Mouse (Mus musculus): ENCODE measurements around the gene Pigt. TPM values are rescaled to one million over a fixed set of nuclear protein-coding genes. Genes with fewer than 3 reads are reported as not detected.

The Pigt gene
- polyA plus RNA-seq, 1 experiment from 2014 or later: 54.5 TPM

- Histone ChIP-seq H3K4me1 (peaks cover 7% of the 10 kb centered on the region; the same call in 1 of the 2 replicates), H3K36me3 (no peaks in the 10 kb centered on the region), H3K9ac (no peak overlapping the region), H3K4me3 (no peak overlapping the region), H3K9me3 (no peaks in the 10 kb centered on the region), H3K27me3 (replicated peaks) (peaks cover 18% of the 10 kb centered on the region), H3K27ac (replicated peaks) (no peak overlapping the region), H3K4me2 (no peak overlapping the region)
- ATAC-seq (ENCODE audit: extremely low read depth, insufficient number of reproducible peaks, low FRiP score, low TSS enrichment): no peak
- 40% methylated on average over 4 of the region's 4 CpGs for WGBS
Measured at GRCm38 (mm10) chr2:164549338-164549737, 52.0 kb downstream of the Pigt start.

- H3K9me3 ChIP-seq: no peaks in the 10 kb centered on the region
- H3K4me2 ChIP-seq: no peak overlapping the region
- H3K27ac ChIP-seq (replicated peaks): no peak overlapping the region
- 17% methylated on average over 10 of the region's 10 CpGs for WGBS
- peaks cover 7% of the 10 kb centered on the region; the same call in 1 of the 2 replicates for H3K4me1 ChIP-seq
- ATAC-seq (ENCODE audit: extremely low read depth, insufficient number of reproducible peaks, low FRiP score, low TSS enrichment): no peak
- H3K36me3 ChIP-seq: no peaks in the 10 kb centered on the region
- peaks cover 18% of the 10 kb centered on the region for H3K27me3 ChIP-seq (replicated peaks)
- peak overlapping the region; percentile 0; the same call in 1 of the 2 replicates for H3K9ac ChIP-seq
- no peak overlapping the region for H3K4me3 ChIP-seq
Measured at GRCm38 (mm10) chr2:164549963-164550894, 52.9 kb downstream of the Pigt start.

GRCm38 (mm10) chr2:164550895-164551269 lies 53.6 kb downstream of the Pigt start:
- no peak overlapping the region for H3K4me2 ChIP-seq
- no peak overlapping the region for H3K27ac ChIP-seq (replicated peaks)
- no peak for ATAC-seq (ENCODE audit: extremely low read depth, insufficient number of reproducible peaks, low FRiP score, low TSS enrichment)
- H3K9me3 ChIP-seq: no peaks in the 10 kb centered on the region
- 71% methylated on average over 2 of the region's 2 CpGs for WGBS
- peaks cover 7% of the 10 kb centered on the region; the same call in 1 of the 2 replicates for H3K4me1 ChIP-seq
- H3K4me3 ChIP-seq: no peak overlapping the region
- H3K9ac ChIP-seq: no peak overlapping the region
- H3K36me3 ChIP-seq: no peaks in the 10 kb centered on the region
- H3K27me3 ChIP-seq (replicated peaks): peaks cover 18% of the 10 kb centered on the region

GRCm38 (mm10) chr2:164551502-164551901 lies 54.2 kb downstream of the Pigt start:
- peaks cover 18% of the 10 kb centered on the region for H3K27me3 ChIP-seq (replicated peaks)
- no peaks in the 10 kb centered on the region for H3K9me3 ChIP-seq
- H3K4me1 ChIP-seq: peaks cover 7% of the 10 kb centered on the region; the same call in 1 of the 2 replicates
- H3K9ac ChIP-seq: no peak overlapping the region
- 81% methylated on average over 9 of the region's 9 CpGs for WGBS
- H3K27ac ChIP-seq (replicated peaks): no peak overlapping the region
- H3K4me2 ChIP-seq: no peak overlapping the region
- ATAC-seq (ENCODE audit: extremely low read depth, insufficient number of reproducible peaks, low FRiP score, low TSS enrichment): no peak
- H3K4me3 ChIP-seq: no peak overlapping the region
- H3K36me3 ChIP-seq: no peaks in the 10 kb centered on the region

Other genes with a start within 250 kb of the Pigt start
- not detected in 2 replicates for gene Svs3b, start 240.9 kb upstream of the Pigt start, polyA plus RNA-seq (2015; fragmentation: Nextera tagmentation; extraction: Ambion mirVana)
- not detected in 2 replicates for gene Svs4, start 219.1 kb upstream of the Pigt start, polyA plus RNA-seq (2015; fragmentation: Nextera tagmentation; extraction: Ambion mirVana)
- not detected in 2 replicates for gene Svs3a, start 208.3 kb upstream of the Pigt start, polyA plus RNA-seq (2015; fragmentation: Nextera tagmentation; extraction: Ambion mirVana)
- not detected in 2 replicates for gene Svs6, start 180.8 kb upstream of the Pigt start, polyA plus RNA-seq (2015; fragmentation: Nextera tagmentation; extraction: Ambion mirVana)
- not detected in 2 replicates for gene Svs5, start 164.8 kb upstream of the Pigt start, polyA plus RNA-seq (2015; fragmentation: Nextera tagmentation; extraction: Ambion mirVana)
- gene Slpi, start 108.4 kb upstream of the Pigt start, polyA plus RNA-seq (2015; fragmentation: Nextera tagmentation; extraction: Ambion mirVana): 0.90 and 1.8 TPM in 2 replicates
- 0.21 and 0.23 TPM in 2 replicates for gene Rbpjl, start 94.4 kb upstream of the Pigt start, polyA plus RNA-seq (2015; fragmentation: Nextera tagmentation; extraction: Ambion mirVana)
- gene Matn4, start 92.4 kb upstream of the Pigt start, polyA plus RNA-seq (2015; fragmentation: Nextera tagmentation; extraction: Ambion mirVana): 5.2 and 7.7 TPM in 2 replicates
- gene Sdc4, start 53.6 kb upstream of the Pigt start, polyA plus RNA-seq (2015; fragmentation: Nextera tagmentation; extraction: Ambion mirVana): 36.6 and 46.5 TPM in 2 replicates
- 37.2 and 43.0 TPM in 2 replicates for gene Sys1, start 40.6 kb upstream of the Pigt start, polyA plus RNA-seq (2015; fragmentation: Nextera tagmentation; extraction: Ambion mirVana)
- 8.7 and 11.7 TPM in 2 replicates for gene Gm20458, start 36.6 kb upstream of the Pigt start, polyA plus RNA-seq (2015; fragmentation: Nextera tagmentation; extraction: Ambion mirVana)
- gene Trp53tg5, start 23.8 kb upstream of the Pigt start, polyA plus RNA-seq (2015; fragmentation: Nextera tagmentation; extraction: Ambion mirVana): not detected in 2 replicates
- 8.9 and 17.9 TPM in 2 replicates for gene Dbndd2, start 11.4 kb upstream of the Pigt start, polyA plus RNA-seq (2015; fragmentation: Nextera tagmentation; extraction: Ambion mirVana)
- gene Wfdc2, start 64.9 kb downstream of the Pigt start, polyA plus RNA-seq (2015; fragmentation: Nextera tagmentation; extraction: Ambion mirVana): 11.1 and 12.7 TPM in 2 replicates
- gene Spint3, start 75.9 kb downstream of the Pigt start, polyA plus RNA-seq (2015; fragmentation: Nextera tagmentation; extraction: Ambion mirVana): not detected in 2 replicates
- 0.44 TPM in 1 of 2 replicates, not detected in the other for gene Wfdc6a, start 87.9 kb downstream of the Pigt start, polyA plus RNA-seq (2015; fragmentation: Nextera tagmentation; extraction: Ambion mirVana)
- gene Eppin, start 96.1 kb downstream of the Pigt start, polyA plus RNA-seq (2015; fragmentation: Nextera tagmentation; extraction: Ambion mirVana): not detected in 2 replicates
- gene Wfdc6b, start 116.0 kb downstream of the Pigt start, polyA plus RNA-seq (2015; fragmentation: Nextera tagmentation; extraction: Ambion mirVana): not detected in 2 replicates
- gene Wfdc8, start 116.1 kb downstream of the Pigt start, polyA plus RNA-seq (2015; fragmentation: Nextera tagmentation; extraction: Ambion mirVana): not detected in 2 replicates
- not detected in 2 replicates for gene Wfdc16, start 141.3 kb downstream of the Pigt start, polyA plus RNA-seq (2015; fragmentation: Nextera tagmentation; extraction: Ambion mirVana)
- gene Wfdc10, start 158.5 kb downstream of the Pigt start, polyA plus RNA-seq (2015; fragmentation: Nextera tagmentation; extraction: Ambion mirVana): not detected in 2 replicates
- gene Wfdc9, start 159.1 kb downstream of the Pigt start, polyA plus RNA-seq (2015; fragmentation: Nextera tagmentation; extraction: Ambion mirVana): not detected in 2 replicates
- not detected in 2 replicates for gene Wfdc11, start 176.6 kb downstream of the Pigt start, polyA plus RNA-seq (2015; fragmentation: Nextera tagmentation; extraction: Ambion mirVana)
- gene Wfdc13, start 187.6 kb downstream of the Pigt start, polyA plus RNA-seq (2015; fragmentation: Nextera tagmentation; extraction: Ambion mirVana): not detected in 2 replicates
- gene Spint4, start 201.0 kb downstream of the Pigt start, polyA plus RNA-seq (2015; fragmentation: Nextera tagmentation; extraction: Ambion mirVana): not detected in 2 replicates
- not detected in 2 replicates for gene Spint5, start 217.8 kb downstream of the Pigt start, polyA plus RNA-seq (2015; fragmentation: Nextera tagmentation; extraction: Ambion mirVana)
- 0.27 and 0.28 TPM in 2 replicates for gene Wfdc3, start 248.4 kb downstream of the Pigt start, polyA plus RNA-seq (2015; fragmentation: Nextera tagmentation; extraction: Ambion mirVana)
- gene Dnttip1, start 248.5 kb downstream of the Pigt start, polyA plus RNA-seq (2015; fragmentation: Nextera tagmentation; extraction: Ambion mirVana): 55.0 and 56.9 TPM in 2 replicates